Mouse (Mus musculus) heart, embryonic 11.5 days (tissue): ENCODE measurements around the gene Il23r. TPM values are rescaled to one million over a fixed set of nuclear protein-coding genes. Genes with fewer than 3 reads are reported as not detected.

ENCODE experiments used
- ATAC-seq: fragments of 200-750 bp; cut with Nextera tagmentation; replicated peaks from 2 replicates; pipeline ENCODE4 v1.8.0; 2017; ENCODE audit warnings: moderate library complexity; ENCODE audit not compliant: insufficient number of reproducible peaks, low FRiP score, low TSS enrichment
- H3K27ac ChIP-seq: fragments of 300-500 bp; sonication (generic); 2 replicates; pipeline ENCODE4 v1.5.1; 2014; ENCODE audit warnings: mild to moderate bottlenecking, low read depth, low read length
- H3K27me3 ChIP-seq: fragments of 300-500 bp; sonication (generic); 2 replicates; pipeline ENCODE4 v1.6.1; 2014; ENCODE audit warnings: mild to moderate bottlenecking, low read length, mixed read lengths; ENCODE audit not compliant: control insufficient read depth, insufficient read depth
- H3K36me3 ChIP-seq: fragments of 300-500 bp; sonication (generic); 2 replicates; pipeline ENCODE4 v1.6.1; 2014; ENCODE audit warnings: mild to moderate bottlenecking, low read length, moderate library complexity, mixed read lengths; ENCODE audit not compliant: control insufficient read depth, insufficient read depth
- H3K4me1 ChIP-seq: fragments of 300-500 bp; sonication (generic); 2 replicates; pipeline ENCODE4 v1.6.1; 2014; ENCODE audit warnings: low read length; ENCODE audit not compliant: control insufficient read depth, insufficient read depth
- H3K4me2 ChIP-seq: fragments of 300-500 bp; sonication (generic); 2 replicates; pipeline ENCODE4 v1.6.1; 2014; ENCODE audit warnings: mild to moderate bottlenecking, moderate library complexity
- H3K4me3 ChIP-seq: fragments of 300-500 bp; sonication (generic); 2 replicates; pipeline ENCODE4 v1.5.1; 2014; ENCODE audit warnings: low read depth, low read length
- H3K9ac ChIP-seq: fragments of 300-500 bp; sonication (generic); 2 replicates; pipeline ENCODE4 v1.6.1; 2014; ENCODE audit warnings: mild to moderate bottlenecking, low read depth, low read length, moderate library complexity
- H3K9me3 ChIP-seq: fragments of 300-500 bp; sonication (generic); replicated peaks from 2 replicates; pipeline ENCODE4 v1.6.1; 2016; ENCODE audit warnings: low read length; ENCODE audit not compliant: control insufficient read depth
- WGBS: fragments of 180-500 bp; shearing (Covaris S2); extraction: QIAGEN DNeasy Blood & Tissue Kit; methylation state at CpG from one replicate; pipeline ENCODE4 v1.1.7; 2014; ENCODE audit not compliant: insufficient replicate concordance; 5-methylcytosine and 5-hydroxymethylcytosine counted together
- polyA plus RNA-seq: library from polyadenylated mRNA; unstranded; fragments of >200 nt; fragmentation: Nextera tagmentation; extraction: Ambion mirVana; gene quantifications from 2 replicates; pipeline ENCODE4 v1.2.1, GENCODE M21; 2014

Il23r gene
- polyA plus RNA-seq: not detected in 2 replicates

- H3K36me3 ChIP-seq: no peaks in the 10 kb centered on the region
- H3K27ac ChIP-seq: no peak within 1 kb of the TSS
- H3K4me3 ChIP-seq: no peak within 1 kb of the TSS
- no peaks in the 10 kb centered on the region for H3K4me1 ChIP-seq
- no peaks in the 10 kb centered on the region for H3K27me3 ChIP-seq
- H3K9me3 ChIP-seq: no peaks in the 10 kb centered on the region
- H3K9ac ChIP-seq: no peak within 1 kb of the TSS
- 75% methylated on average over 2 of the region's 2 CpGs for whole genome bisulfite sequencing
- no peak within 1 kb of the TSS for H3K4me2 ChIP-seq
- ATAC-seq: no peak
Observed at GRCm38 (mm10) chr6:67491755-67492154, at the start of gene Il23r. Gene Il23r (minus strand): TSS chr6:67491855.

- 8% methylated on average over 8 of the region's 8 CpGs for WGBS
- peak within 1 kb of the TSS; percentile 39; the same call in 1 of the 2 replicates for H3K9ac ChIP-seq
- H3K27ac ChIP-seq: no peak within 1 kb of the TSS
- no peak for ATAC-seq
- H3K4me1 ChIP-seq: no peaks in the 10 kb centered on the region
- H3K4me3 ChIP-seq: peak within 1 kb of the TSS; percentile 44
- no peaks in the 10 kb centered on the region for H3K36me3 ChIP-seq
- H3K4me2 ChIP-seq: peak within 1 kb of the TSS; percentile 83
- peaks cover 56% of the 10 kb centered on the region for H3K27me3 ChIP-seq
- no peaks in the 10 kb centered on the region for H3K9me3 ChIP-seq
Observed at GRCm38 (mm10) chr6:67535777-67536054, 44.1 kb upstream of the Il23r start, which contains the start of gene Tacstd2. Gene Tacstd2 (minus strand): TSS chr6:67535796.

- H3K9ac ChIP-seq: peak overlapping the region; percentile 39; the same call in 1 of the 2 replicates
- peak overlapping the region; percentile 44 for H3K4me3 ChIP-seq
- H3K4me1 ChIP-seq: no peaks in the 10 kb centered on the region
- H3K9me3 ChIP-seq: no peaks in the 10 kb centered on the region
- 1% methylated on average over 62 of the region's 62 CpGs for WGBS
- no peak overlapping the region for H3K27ac ChIP-seq
- 0 out of 2 replicates have a peak, but pooled peaks have one; percentile 26 for ATAC-seq
- H3K4me2 ChIP-seq: peak overlapping the region; percentile 83
- no peaks in the 10 kb centered on the region for H3K36me3 ChIP-seq
- peaks cover 56% of the 10 kb centered on the region for H3K27me3 ChIP-seq
Observed at GRCm38 (mm10) chr6:67535005-67535776, 43.5 kb upstream of the Il23r start.

- no peak overlapping the region for H3K27ac ChIP-seq
- peak overlapping the region; percentile 83 for H3K4me2 ChIP-seq
- H3K9me3 ChIP-seq: no peaks in the 10 kb centered on the region
- H3K4me3 ChIP-seq: peak overlapping the region; percentile 44
- ATAC-seq: no peak
- H3K36me3 ChIP-seq: no peaks in the 10 kb centered on the region
- WGBS: 7% methylated on average over 31 of the region's 31 CpGs
- H3K27me3 ChIP-seq: peaks cover 56% of the 10 kb centered on the region
- no peak overlapping the region for H3K9ac ChIP-seq
- no peaks in the 10 kb centered on the region for H3K4me1 ChIP-seq
Observed at GRCm38 (mm10) chr6:67534191-67535004, 42.7 kb upstream of the Il23r start.

GRCm38 (mm10) chr6:67532665-67533440 is 41.2 kb upstream of the Il23r start:
- peak; percentile 44; the same call in 1 of the 2 replicates for ATAC-seq
- 8% methylated on average over 29 of the region's 29 CpGs for WGBS
- Histone ChIP-seq H3K4me1 (no peaks in the 10 kb centered on the region), H3K36me3 (no peaks in the 10 kb centered on the region), H3K4me2 (peak overlapping the region; percentile 60), H3K27ac (no peak overlapping the region), H3K27me3 (peaks cover 56% of the 10 kb centered on the region), H3K4me3 (peak overlapping the region; percentile 28; the same call in 1 of the 2 replicates), H3K9me3 (no peaks in the 10 kb centered on the region), H3K9ac (no peak overlapping the region)

GRCm38 (mm10) chr6:67531822-67532162 is 40.1 kb upstream of the Il23r start:
- H3K27ac ChIP-seq: no peak overlapping the region
- no peaks in the 10 kb centered on the region for H3K4me1 ChIP-seq
- H3K4me3 ChIP-seq: no peak overlapping the region
- WGBS: 50% methylated on average over 7 of the region's 7 CpGs
- H3K36me3 ChIP-seq: no peaks in the 10 kb centered on the region
- no peak for ATAC-seq
- peaks cover 53% of the 10 kb centered on the region for H3K27me3 ChIP-seq
- H3K9ac ChIP-seq: no peak overlapping the region
- no peaks in the 10 kb centered on the region for H3K9me3 ChIP-seq
- no peak overlapping the region for H3K4me2 ChIP-seq

- Histone ChIP-seq H3K27me3 (peaks cover 47% of the 10 kb centered on the region), H3K27ac (no peak overlapping the region), H3K9ac (no peak overlapping the region), H3K36me3 (no peaks in the 10 kb centered on the region), H3K4me1 (no peaks in the 10 kb centered on the region), H3K4me3 (no peak overlapping the region), H3K9me3 (no peaks in the 10 kb centered on the region), H3K4me2 (no peak overlapping the region)
- no peak for ATAC-seq
- WGBS: 49% methylated on average over 9 of the region's 9 CpGs
Observed at GRCm38 (mm10) chr6:67530992-67531821, 39.6 kb upstream of the Il23r start.

GRCm38 (mm10) chr6:67526356-67526755 is 34.7 kb upstream of the Il23r start:
- Histone ChIP-seq H3K36me3 (no peaks in the 10 kb centered on the region), H3K9ac (no peak overlapping the region), H3K27ac (no peak overlapping the region), H3K4me2 (no peak overlapping the region), H3K4me3 (no peak overlapping the region), H3K9me3 (no peaks in the 10 kb centered on the region), H3K4me1 (no peaks in the 10 kb centered on the region), H3K27me3 (0 out of 2 replicates have a peak, but pooled peaks cover under 1% of the 10 kb centered on the region)
- ATAC-seq: no peak
- 77% methylated on average over 5 of the region's 5 CpGs for WGBS
